Mouse (Mus musculus) cerebellum, postnatal 14 days (tissue): Measurements from ENCODE around the gene Myrfl.

ENCODE experiments used
- DNase-seq, 2 experiments: peaks; one replicate each; pipeline ENCODE4 v3.0.0; 2021; ENCODE audit warnings: mixed read lengths in 2 of 2

Gene Myrfl

DNA sequence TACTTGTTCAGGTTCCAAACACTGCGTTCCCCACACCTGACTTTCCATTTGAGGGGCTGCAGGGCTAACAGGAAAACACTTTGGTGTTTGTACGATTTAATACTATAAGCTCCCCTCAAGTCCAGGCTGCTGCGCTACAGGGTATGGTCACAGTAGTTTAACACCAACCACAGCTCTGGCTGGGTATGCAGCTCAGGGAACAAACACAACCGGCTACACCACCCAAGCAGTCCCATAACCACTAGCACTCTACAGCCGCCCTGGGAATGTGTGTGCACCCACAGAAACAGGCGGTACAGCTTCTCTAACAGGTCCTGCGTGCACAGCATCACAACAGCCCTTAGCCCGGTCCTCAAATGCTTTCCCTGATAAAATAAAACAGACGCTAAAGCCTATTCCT, 16.1 kb upstream of the Myrfl start:
- DNase-seq: no peak

DNA sequence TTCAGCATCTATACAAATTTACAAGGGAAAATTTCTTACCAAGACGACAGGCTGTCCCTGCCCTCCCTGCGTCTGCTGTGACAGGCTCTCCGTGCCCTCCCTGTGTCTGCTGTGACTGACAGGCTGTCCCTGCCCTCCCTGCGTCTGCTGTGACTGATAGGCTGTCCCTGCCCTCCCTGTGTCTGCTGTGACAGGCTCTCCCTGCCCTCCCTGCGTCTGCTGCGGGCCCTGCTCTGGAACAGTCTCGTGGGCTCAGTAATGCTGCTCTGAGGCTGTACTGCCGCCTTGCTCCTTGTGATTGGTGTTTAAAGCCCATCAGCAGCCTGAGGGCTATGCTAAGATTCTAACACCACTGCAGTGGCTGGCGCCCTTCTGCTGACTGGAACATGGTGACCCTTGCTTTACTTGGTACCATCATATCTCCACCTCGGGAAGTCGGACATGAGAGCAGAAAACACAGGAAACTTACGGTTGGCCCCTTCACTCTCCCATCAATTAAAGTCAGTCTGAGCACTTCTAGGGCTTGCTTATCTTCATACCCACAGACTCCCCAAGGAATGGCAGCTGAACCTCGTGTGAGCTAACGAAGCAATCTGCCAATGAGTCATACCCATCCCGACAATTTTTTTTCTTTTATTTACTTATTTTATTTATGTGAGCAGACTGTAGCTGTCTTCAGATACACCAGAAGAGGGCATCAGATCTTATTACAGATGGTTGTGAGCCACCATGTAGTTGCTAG, 12.4 kb upstream of the Myrfl start:
- DNase-seq: no peak

DNA sequence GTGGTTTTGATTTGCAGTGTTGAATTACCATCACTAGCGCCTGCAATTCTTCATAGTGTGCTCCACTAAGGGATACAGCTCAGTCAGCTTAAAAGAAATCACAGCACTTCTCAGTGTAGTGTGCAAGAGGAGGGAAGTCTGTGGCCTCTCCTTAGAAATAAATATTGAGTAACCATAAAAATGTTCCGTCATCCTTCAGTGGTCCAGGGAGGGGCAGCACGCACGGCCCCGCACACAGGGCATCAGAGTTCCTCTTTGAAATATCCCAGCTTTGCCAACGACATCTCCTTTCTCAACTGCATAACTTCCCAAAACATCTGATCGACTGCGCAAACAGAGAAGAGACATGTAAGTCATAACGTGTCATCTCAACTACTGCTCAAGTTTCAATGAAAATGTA, 10.1 kb upstream of the Myrfl start:
- no peak for DNase-seq

DNA sequence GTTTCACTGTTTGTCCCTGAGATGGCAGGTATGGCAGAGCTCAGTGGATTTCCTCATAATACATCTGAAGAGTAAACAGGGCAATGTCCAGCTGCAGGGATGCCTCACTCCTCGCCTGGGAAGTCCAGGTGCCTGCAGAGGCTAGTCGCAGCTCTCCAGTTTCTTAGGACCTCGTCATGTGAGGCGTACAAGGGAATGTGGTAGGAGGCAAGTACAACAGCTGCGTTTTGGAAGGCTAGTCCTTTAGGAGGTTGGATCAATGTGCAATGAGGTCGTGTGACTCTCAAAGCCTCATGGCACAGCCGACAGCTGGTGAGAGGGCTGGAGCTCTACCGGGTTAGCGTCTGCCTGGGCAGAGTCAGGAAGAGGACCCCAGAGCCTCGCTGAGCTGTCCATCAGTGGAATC, 7.8 kb upstream of the Myrfl start:
- no peak for DNase-seq

DNA sequence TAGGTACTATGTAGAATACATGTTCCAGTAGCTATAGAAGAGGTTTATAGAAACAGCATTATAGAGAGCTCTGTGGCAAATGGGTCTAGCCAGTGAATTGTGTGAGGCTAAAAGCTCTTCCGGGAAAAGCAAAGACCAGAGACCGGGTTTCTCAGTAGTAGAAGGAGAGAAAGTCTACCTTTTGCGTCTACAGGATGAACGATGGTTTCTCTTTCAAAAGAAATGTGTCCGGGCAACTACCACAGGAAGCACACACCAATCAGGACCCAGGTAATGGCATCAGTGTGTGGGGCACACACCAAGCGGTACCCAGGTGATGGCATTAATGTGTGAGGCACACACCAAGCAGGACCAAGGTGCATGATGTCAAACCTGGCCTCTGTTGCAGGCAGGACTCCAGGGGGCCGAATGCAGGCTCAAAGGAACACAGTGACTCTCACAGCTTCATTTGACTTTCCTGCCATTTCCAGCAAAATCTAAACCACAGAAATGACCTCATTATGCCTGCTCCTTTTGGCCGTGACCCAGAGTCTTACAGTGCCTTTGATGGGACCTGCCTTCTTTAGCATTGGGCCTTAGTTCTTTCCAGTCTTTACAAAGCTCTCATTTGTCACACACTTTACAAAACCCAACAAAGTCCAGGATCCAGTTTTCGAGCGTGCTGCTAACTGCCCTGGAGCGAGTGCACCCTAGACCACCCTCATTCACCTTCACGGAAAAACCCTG, 1.4 kb downstream of the Myrfl start:
- DNase-seq: no peak

DNA sequence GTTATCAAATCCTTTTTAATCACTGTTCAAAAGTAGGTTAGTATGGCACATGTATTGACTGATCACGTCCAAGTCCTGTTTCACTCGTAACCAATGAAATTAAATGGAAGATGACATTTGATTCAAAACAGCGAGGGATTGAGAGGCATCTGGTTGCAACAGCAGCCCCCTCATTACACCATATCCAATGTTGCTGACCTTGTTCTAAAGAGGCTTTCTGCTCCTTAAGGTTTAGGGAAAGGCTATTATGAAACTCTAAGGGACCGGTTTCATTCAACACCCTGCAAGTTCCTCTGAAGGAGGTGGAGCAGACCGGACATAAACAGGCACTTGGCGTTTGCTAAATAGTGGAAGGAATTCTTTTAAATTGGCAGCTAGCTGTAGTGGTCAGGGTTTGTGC, 2.2 kb downstream of the Myrfl start:
- no peak for DNase-seq

DNA sequence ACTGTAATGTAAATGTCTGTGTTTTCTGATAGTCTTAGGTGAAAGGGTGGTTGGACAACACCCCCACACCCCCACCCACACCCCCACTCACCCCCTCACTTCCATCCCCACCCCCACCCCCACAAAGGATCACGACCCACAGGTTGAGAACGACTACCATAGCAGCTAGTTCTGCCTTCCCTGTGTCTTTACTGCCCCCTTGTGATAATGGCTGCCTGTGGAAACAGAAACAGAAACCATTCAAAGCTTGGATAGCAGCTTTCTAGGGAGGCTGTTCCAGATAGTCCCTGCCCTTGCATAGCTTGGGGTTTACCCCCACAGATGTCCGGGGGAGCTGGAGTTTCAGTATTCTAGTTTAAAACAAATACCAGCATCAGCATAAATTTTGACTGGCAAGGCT, 3.0 kb downstream of the Myrfl start:
- DNase-seq: peak; percentile 83 to 84

DNA sequence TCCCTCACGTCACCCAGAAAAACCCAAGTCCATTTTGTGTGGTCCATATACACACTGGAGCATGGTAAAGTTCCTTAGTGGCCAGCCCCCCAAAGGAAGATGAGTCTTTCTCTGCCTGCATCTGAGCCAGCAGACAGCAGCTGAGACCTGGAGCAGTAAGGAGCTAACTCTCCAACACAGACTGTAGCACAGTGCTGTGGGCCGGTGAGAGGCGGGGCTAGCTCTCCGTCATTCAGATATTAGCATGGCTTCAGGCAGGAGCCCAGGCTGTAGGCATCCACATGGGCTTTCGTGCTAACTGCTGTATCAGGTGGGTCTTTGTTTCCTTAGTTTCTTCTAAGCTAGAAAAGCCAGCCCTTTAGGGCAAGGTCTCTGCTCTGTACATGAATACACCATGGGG, 6.1 kb downstream of the Myrfl start:
- peak in 1 of 2 experiments; percentile 53 for DNase-seq

DNA sequence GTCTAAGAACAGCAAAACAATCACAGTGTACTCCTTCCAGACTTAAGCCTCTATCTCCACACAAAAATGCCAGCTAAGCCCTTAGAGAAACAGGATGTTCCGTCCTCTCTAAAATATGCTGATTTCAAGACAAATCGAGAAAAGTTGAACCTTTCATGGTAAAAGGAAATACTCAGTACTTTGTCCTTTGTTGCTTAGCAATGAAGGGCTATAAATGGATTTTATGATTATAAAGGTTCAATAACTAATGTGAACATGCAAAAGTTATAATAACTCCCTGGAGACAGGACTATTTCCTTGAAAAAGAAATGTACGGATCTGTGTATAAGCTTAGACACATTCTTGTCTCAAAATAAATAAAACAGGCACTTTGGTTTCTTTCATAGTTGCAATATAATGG, 12.2 kb downstream of the Myrfl start:
- DNase-seq: no peak

DNA sequence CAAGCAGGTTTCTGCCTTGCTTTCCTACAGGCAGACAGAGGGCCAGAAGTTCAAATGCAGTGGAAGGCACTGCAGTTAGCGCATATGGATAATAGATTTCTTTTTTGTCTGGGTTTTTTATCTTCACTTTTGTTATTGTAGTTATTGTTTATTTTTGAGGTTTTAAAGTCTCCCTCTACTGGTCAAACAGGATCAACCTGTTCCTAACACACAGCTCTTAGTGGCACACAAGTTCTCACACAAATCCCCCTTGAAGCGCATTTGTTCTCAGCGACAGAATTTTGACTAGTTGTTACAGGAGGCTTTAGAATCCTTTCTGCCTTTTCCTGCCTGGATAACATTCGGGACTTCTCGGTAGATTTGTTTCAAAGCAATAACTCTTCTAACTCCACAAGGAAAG, 13.2 kb downstream of the Myrfl start:
- no peak for DNase-seq

DNA sequence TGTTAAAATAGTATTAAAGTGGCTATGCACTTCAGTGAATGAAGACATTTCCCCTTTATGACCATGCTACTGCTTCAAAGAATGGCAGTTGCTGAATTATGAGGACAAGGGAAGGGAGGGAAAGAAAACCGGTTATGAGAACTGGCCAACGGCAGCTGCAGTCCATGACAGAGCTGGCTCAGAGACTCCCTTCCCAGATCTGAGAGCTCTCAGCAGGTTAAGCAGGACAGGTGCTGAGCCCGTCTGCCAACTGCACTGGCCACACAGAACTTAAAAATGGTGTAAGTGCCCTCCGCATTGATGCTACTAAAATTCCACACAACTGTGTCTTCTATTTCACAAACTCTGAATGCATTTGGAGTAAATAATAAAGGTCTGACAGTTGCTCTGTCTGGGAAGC, 19.3 kb downstream of the Myrfl start:
- DNase-seq: peak; percentile 79 to 83

DNA sequence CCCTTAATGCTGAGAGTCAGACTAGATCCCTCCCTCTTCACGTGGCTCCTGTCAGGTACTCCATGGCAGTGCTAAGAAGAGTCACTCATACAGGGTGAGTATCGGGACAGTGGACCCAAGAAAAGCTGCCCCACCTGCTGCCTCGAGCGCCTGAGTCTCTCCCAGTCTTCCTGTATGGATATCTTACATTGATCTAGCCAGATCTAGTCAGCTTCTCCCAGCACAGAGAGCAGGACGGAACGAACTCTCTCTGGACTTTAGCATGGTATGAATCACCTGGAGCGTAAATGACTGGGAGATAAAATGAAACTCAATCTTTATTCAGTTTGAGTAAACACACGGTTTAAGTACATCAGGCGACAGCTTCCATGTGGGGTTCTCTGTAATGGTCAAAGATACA, 22.2 kb downstream of the Myrfl start:
- no peak for DNase-seq

DNA sequence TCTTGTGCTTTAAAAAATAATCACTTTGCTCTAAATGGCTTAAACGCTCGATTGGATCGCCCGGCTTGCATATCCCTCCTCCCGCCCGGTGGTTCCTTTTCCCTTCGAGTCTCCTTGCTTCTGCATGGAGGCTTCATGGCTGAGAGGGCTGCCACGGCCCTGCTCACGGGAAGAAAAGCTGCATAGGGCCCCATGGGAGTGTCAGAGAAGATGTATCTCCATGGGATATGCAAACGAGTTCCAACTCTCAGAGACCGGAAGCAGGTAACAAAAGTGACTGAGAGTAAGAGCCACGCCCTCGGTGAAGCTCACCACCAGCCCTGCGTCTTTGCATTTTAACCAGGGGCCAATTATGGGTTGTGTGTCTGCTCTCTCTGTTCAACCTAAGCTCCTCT, 24.7 kb downstream of the Myrfl start:
- DNase-seq: peak; percentile 73 to 74

DNA sequence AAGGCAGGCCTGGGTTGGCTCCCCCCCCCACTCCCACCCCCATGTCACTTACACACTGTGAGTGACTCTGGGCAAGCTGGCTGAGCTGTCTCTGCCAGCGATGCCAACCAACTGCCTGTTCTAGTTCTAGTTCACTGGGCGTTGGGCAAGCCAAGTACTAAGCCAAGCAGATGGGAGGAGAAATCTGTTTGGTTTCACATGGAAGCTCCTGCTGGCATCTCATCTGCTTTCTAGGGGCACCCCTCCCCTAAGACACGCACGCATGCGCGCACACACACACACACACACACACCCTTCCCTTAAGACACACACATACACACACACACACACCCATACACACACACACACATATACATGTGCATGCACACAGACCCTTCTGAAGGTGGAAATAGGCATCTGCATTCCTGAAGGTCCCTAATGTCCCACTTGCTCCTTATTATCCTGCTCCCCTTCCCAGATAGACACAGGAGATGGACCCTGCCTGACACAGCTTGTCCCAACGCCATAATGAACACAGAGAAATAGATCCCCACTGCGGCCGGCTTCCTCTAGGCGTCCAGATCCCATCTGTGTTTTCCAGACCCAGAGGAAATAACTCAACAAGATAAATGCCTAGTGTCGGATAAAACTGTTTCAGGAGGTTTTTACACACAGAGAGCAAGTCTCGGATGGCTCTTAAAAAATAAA, 25.2 kb downstream of the Myrfl start:
- peak; percentile 87 to 91 for DNase-seq

DNA sequence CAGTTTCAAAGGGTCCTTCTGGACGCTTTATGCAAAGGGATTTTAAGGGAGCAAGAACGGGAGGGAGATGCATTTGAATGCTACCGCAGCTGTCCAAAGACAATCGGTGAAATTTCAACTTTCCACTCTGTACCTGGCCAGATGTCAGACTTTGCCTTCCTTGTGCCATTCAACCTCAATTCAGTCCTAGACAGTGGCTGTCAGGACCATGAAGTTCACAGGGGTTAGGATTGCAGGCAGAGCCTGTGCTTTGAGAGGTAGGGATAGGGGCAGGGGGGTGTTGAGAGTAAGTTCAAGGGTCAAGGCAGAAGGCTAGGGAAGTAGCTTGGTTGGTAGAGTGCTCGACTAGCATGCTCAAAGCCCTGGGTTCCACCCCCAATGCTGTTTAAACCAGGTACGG, 25.9 kb downstream of the Myrfl start:
- no peak for DNase-seq

DNA sequence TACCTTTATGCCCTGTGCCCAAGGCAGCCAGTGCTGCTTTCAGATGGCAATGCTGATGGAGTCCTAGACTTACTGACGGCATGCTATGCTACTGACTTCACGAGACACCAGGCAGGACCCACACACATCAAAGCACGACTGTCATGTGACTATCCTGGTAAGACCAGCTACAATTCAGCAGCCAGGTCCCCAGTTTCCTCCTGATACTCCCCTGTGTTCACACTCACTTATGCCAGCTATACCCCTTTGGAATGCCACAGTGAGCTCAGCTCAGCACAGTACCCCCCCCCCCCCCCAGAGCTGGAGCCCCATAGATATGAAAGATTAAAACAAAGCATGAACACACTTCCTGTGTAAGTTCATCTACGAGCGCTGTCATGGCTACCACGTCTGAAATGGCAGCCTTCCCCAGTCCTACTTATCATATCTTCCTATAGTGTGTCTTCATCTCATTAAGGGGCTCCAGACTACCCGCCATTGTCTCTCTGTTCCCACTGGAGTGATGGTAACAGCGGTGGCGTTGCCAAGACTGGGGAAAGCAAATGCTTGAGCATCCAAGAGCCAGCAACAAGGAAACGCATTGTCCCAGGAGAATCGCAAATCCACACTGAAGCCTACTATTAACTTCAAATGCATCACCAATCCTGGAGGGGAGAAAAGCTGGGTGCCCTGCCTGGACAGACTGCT, 43.4 kb downstream of the Myrfl start:
- DNase-seq: no peak

DNA sequence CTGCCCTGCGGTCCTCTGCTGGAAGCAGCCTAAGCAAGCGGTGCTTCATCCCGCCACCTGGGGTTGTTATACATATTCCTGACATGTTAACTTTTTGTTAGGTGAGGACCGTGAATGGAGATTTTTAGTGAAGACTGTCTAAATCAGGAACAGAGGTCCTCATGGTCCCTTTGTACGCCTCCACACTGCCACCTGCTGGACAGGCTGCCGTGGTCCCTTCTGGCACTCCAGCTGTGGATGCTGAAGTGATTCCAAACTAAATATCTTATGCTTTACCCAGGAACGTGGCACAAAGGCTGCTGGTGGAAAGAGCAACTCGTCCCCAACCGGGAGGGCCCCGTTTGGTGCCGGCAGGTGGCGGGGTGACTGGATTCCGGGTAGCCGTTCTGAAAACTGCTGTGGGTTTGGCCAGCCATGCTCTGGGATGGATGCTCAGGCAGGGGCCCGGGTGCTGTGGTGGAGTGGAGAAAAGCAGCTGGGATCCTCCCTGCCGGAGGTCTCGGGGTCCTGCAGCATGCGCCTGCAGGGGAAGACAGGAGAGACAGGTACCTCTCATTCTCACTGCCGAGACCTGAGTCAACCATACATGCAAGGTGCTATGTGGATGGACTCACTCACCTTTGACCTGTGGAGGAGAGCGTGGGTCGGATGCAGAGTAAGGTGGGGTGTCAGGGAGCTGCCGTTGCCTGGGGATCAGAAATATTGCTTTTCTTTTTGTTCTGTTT, 47.8 kb downstream of the Myrfl start:
- peak; percentile 95 to 99 for DNase-seq

DNA sequence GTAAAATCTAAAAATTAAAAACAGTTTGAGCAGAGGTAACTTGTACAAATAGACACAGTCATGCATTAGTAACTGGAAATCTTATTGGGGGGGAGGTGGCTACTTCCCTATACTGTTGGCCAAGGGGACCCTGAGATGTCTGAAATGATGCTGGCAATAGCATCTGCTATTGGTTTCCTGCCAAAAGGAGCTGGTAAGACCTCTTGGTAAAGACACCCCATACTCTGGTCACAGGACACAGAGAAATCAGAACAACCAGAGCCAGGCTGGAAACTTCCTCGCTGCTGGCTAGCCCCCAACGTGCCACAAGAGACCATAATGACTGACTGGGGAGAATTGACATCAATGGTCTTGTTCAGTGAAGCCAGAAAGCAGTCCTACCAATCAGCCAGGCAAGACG, 55.2 kb downstream of the Myrfl start:
- no peak for DNase-seq

DNA sequence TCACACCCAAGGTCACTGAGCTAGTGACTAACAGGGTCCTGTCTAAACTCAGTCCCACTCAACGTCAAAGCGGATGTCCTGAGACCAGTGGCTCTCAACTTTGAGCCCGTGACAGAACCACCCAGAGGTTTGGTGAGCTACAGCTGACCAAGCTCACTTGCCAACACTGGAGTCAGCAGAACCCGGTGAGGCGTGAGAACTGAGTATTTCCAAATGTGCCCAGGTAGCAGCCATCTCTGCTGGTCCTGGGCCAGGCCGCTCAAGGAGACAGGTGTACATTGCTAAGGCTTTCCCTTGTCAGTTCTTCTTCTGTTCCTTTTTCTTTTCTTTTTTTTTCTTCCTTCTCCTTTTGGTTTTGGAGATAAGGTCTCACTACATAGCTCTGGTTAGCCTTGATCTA, 66.0 kb downstream of the Myrfl start:
- no peak for DNase-seq

DNA sequence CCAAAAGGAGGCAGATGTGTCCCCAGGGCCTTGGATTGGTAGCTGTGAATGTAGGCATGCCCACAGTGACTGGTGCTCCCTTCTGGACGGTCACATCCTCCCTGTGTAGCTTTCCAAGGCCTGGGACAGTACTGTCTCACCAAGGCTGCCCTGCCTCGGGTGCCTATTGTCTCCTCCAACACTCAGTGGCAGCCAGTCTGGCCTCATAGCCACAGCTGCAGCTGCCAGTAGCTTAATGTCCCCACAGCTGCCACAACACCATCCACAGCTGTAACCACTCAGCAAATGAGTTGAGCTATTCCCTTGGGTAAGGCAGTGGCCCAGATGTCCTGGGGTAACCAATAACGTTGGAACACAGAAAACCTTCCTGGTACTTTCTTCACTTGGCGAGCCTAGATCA, 68.6 kb downstream of the Myrfl start:
- no peak for DNase-seq

DNA sequence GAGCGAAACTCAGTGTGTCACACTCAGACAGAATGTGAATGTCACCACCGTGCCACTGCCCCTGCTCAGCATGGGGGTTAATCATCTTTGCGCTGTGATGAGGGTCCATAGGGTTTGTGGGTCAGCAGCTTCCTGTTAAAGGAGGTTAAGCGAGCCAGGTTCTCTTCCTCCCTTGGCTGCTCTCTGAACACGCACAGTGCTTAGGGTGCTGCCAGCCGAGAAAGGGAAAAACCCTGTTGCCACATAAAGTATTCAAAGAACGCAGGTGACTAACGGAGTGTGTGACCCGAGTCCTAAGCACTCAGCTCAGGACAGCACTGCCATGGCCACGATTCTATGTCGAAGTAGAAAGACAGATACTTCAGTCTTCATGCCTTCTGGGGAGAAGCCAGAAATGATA, 69.4 kb downstream of the Myrfl start:
- no peak for DNase-seq

DNA sequence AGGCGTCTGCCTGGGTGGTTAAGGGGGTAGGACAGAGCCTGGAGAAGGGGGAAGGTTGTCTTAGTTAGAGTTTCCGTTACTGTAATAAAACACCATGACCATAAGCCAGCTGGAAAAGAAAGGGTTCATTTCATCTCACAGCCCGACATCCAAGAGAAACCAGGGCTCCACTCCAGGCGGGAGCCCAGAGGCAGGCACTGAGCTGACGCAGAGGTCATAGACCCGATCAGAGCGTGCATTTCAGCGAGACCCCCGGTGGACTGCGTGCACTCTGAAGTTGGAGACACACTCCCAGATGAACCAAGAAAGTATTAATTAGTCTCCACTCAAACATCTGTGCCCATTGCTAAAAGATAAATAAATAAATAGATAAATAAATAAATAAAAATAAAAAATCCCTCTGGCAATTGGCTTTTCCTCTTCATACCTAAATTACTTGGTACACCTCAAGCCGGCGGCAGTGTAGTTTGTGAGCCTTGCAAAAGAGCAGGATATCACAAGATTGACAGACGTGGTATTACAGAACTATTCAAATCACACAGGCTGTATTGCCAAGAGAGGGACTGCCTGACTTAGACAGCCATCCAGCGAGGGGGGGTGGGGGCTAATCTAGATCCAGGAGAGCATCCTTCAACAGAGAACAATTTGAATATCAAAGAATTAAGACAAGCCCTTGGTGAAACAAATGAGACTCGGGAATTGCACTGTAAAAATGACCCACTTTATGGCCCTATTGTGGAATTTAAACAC, 81.2 kb downstream of the Myrfl start:
- DNase-seq: no peak
